Mouse (Mus musculus) hindbrain, embryonic 13.5 days (tissue): ENCODE measurements around the gene Rcor2. TPM values are rescaled to one million over a fixed set of nuclear protein-coding genes. Genes with fewer than 3 reads are reported as not detected.

ENCODE experiments used
- ATAC-seq: fragments of 200-750 bp; cut with Nextera tagmentation; 2 replicates; pipeline ENCODE4 v1.8.0; 2017; ENCODE audit warnings: moderate TSS enrichment; ENCODE audit not compliant: low FRiP score
- H3K27ac ChIP-seq: fragments of 300-500 bp; sonication (generic); 2 replicates; pipeline ENCODE4 v1.5.1; 2015; ENCODE audit warnings: inconsistent platforms, mild to moderate bottlenecking, moderate library complexity
- H3K27me3 ChIP-seq: fragments of 300-500 bp; sonication (generic); 2 replicates; pipeline ENCODE4 v1.6.1; 2015; ENCODE audit warnings: mild to moderate bottlenecking, inconsistent platforms
- H3K36me3 ChIP-seq: fragments of 300-500 bp; sonication (generic); 2 replicates; pipeline ENCODE4 v1.6.1; 2015; ENCODE audit warnings: mild to moderate bottlenecking, inconsistent platforms
- H3K4me1 ChIP-seq: fragments of 300-500 bp; sonication (generic); replicated peaks from 2 replicates; pipeline ENCODE4 v1.6.1; 2015; ENCODE audit warnings: inconsistent platforms
- H3K4me2 ChIP-seq: fragments of 300-500 bp; sonication (generic); 2 replicates; pipeline ENCODE4 v1.6.1; 2015; ENCODE audit warnings: inconsistent platforms, mild to moderate bottlenecking, moderate library complexity
- H3K4me3 ChIP-seq: fragments of 300-500 bp; sonication (generic); 2 replicates; pipeline ENCODE4 v1.5.1; 2015; ENCODE audit warnings: mild to moderate bottlenecking, inconsistent platforms
- H3K9ac ChIP-seq: fragments of 300-500 bp; sonication (generic); 2 replicates; pipeline ENCODE4 v1.6.1; 2015; ENCODE audit warnings: mild to moderate bottlenecking, inconsistent platforms
- H3K9me3 ChIP-seq: fragments of 300-500 bp; sonication (generic); 2 replicates; pipeline ENCODE4 v1.6.1; 2016; ENCODE audit warnings: inconsistent platforms
- WGBS: fragments of 180-500 bp; shearing (Covaris S2); methylation state at CpG from one replicate; pipeline ENCODE4 v1.1.7; 2015; 5-methylcytosine and 5-hydroxymethylcytosine counted together
- polyA plus RNA-seq: library from polyadenylated mRNA; unstranded; fragments of >200 nt; fragmentation: Nextera tagmentation; extraction: Ambion mirVana; gene quantifications from 2 replicates; pipeline ENCODE4 v1.2.1, GENCODE M21; 2015

Gene Rcor2
- polyA plus RNA-seq, 1 experiment from 2014 or later: 30.2 TPM

DNA sequence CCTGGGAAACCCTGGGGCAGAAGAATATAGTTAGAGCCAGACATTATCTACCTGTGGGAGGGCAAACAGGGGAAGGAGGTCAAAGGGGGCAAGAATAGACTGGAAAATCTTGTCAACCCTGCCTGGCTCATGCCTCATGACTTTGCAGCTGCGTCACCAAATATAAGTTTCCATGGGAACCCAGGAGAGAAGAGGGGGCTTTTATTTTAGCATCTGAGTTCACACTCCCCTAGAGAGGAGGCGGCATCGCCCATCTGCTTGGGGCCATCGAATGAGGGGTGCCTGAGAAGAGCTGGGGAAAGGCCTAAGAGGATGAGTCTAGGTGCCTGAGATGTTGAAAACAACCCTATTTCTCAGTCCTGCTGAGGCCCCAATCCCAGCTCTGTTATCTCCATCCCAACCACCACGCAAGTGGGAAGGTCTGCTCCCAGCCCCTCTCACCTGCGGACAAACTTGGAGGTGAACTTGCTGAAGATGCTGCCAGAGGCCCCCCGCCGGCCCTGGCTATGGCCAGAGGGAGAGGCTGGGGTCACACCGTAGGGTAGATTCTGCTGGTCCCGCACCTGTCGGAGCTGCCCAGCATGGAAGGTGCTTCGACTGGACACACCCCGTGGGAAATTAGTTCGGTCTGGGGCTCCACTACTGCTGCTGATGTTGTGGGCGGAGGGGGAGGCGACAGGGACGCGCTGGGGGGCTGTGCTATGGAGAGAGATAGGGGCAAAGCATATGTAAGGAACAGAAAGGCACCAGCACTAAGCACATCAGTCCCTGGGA, 13.6 kb downstream of the Rcor2 start:
- Histone ChIP-seq H3K27me3 (no peaks in the 10 kb centered on the region), H3K9ac (0 out of 2 replicates have a peak overlapping the region, but pooled peaks have one; percentile 13), H3K4me3 (no peak overlapping the region), H3K36me3 (peaks cover 98% of the 10 kb centered on the region), H3K27ac (no peak overlapping the region), H3K4me2 (no peak overlapping the region), H3K9me3 (no peaks in the 10 kb centered on the region), H3K4me1 (peaks cover 48% of the 10 kb centered on the region)
- 89% methylated on average over 18 of the region's 18 CpGs for WGBS
- ATAC-seq: no peak

DNA sequence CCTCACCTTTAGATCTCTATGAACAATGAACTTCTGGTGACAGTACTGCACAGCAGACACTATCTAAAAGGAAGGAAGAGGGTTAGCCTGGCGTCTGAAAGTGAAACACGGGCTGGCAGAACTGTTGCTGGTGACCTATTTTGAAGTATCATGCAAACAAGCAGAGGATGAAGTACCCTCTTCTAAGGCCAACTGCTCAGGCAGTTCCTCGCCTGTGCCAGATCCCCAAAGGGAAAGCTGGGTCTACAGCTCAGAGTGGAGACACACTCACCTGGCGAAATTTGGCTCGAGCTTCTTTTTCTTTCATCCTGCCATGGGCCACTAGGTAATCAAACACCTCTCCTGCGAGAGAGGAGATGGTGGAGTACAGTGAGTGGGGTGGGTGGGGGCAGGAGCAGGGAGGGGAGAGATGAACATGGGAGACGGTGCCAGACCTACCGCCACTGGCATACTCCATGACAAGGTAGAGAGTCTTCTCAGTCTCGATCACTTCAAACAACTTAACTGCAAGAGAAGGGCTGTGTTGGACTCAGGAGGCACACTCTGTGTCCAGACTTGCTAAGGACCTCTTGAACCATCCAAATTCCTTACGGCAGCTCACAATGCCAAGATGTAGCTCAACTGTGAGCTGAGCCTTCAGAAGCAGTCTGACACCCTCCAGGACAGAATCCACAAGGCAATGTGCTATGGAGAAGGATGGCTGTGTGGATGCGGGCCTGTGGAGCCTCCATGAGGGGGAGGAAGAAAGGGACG, 19.6 kb downstream of the Rcor2 start:
- Histone ChIP-seq H3K4me3 (no peak overlapping the region), H3K4me1 (peaks cover 5% of the 10 kb centered on the region; the same call in 1 of the 2 replicates), H3K27me3 (no peaks in the 10 kb centered on the region), H3K36me3 (peaks cover 71% of the 10 kb centered on the region), H3K9me3 (no peaks in the 10 kb centered on the region), H3K27ac (no peak overlapping the region), H3K4me2 (no peak overlapping the region), H3K9ac (no peak overlapping the region)
- 94% methylated on average over 12 of the region's 12 CpGs for WGBS
- no peak for ATAC-seq

DNA sequence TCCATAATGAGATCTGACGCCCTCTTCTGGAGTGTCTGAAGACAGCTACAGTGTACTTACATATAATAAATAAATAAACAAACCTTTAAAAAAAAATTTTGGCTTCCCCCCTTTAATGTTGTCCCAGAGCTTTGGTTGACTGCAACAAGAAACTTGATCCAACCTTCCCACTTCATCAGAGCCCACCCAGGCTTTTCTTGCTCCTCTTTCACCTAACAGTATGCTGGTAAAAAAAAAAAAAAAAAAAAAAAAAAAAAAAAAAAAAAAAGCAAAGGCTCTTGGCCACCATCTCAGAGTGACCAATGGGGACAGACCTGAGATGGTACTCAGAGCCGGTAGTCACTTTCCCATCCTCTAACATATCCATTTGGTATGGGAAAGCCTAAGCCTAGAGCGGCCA, 21.2 kb downstream of the Rcor2 start:
- Histone ChIP-seq H3K9ac (no peak overlapping the region), H3K4me3 (no peak overlapping the region), H3K27ac (no peak overlapping the region), H3K36me3 (peaks cover 55% of the 10 kb centered on the region), H3K4me2 (no peak overlapping the region), H3K27me3 (no peaks in the 10 kb centered on the region), H3K4me1 (peaks cover 10% of the 10 kb centered on the region), H3K9me3 (no peaks in the 10 kb centered on the region)
- WGBS: 90% methylated on average over 3 of the region's 3 CpGs
- ATAC-seq: no peak

DNA sequence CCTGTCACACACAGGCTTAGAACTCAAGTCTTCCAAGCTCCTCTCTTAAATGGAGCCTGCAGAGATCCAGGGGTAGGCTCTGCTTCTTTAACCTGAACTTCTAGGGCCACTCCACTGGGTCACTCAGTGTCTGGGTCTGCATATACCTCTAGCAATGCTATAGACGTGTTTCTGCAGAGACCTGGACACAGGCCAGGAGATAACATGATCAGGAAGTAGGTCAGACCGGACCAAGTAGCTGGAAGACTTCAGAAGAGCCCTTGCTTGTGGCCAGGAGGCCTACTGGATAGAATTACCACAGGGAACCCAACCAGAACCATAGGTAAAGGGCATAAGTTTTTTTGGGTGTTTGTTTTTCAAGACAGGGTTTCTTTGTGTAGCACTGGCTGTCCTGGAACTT, 22.6 kb downstream of the Rcor2 start:
- H3K9me3 ChIP-seq: no peaks in the 10 kb centered on the region
- no peaks in the 10 kb centered on the region for H3K27me3 ChIP-seq
- H3K36me3 ChIP-seq: peaks cover 44% of the 10 kb centered on the region
- 75% methylated on average over 2 of the region's 2 CpGs for WGBS
- no peak overlapping the region for H3K4me3 ChIP-seq
- ATAC-seq: no peak
- H3K27ac ChIP-seq: no peak overlapping the region
- peaks cover 23% of the 10 kb centered on the region for H3K4me1 ChIP-seq
- no peak overlapping the region for H3K9ac ChIP-seq
- H3K4me2 ChIP-seq: no peak overlapping the region

DNA sequence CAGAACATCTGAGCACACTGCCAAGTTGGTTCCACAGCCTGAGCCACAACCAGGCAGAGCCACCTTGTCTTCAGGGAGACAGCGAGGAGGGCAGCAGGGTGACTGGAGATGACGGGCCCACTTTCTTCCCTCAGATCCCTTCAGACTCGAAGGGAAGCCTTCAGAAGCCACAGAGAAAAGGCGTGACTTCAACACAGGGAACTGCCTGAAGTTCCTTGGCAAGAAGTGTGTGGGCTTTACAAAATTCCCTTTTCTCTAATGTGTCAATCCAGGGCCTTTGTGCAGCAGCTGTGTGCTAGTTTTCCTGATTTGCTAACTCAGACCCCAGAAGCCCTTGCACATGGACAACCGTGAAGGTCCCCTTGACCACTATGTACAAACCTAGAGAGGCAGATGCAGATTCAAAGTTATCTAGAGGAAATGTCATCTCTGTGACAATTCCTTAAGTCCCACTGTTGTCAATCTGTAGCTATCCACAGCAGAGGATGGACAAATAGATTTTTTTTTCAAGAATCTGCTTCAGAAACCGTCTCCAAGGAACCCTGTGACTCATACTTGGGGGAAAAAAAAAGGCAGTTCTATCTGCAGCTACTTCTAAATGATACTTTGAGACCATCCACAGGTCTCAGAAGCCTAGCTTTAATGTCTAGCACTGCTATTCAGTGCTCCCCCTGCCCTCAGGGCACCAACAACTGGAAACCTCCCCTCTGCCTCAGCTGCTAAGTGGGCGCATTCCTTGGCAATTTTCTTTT, 25.0 kb downstream of the Rcor2 start:
- 0 out of 2 replicates have a peak overlapping the region, but pooled peaks have one; percentile 1 for H3K27ac ChIP-seq
- no peak for ATAC-seq

DNA sequence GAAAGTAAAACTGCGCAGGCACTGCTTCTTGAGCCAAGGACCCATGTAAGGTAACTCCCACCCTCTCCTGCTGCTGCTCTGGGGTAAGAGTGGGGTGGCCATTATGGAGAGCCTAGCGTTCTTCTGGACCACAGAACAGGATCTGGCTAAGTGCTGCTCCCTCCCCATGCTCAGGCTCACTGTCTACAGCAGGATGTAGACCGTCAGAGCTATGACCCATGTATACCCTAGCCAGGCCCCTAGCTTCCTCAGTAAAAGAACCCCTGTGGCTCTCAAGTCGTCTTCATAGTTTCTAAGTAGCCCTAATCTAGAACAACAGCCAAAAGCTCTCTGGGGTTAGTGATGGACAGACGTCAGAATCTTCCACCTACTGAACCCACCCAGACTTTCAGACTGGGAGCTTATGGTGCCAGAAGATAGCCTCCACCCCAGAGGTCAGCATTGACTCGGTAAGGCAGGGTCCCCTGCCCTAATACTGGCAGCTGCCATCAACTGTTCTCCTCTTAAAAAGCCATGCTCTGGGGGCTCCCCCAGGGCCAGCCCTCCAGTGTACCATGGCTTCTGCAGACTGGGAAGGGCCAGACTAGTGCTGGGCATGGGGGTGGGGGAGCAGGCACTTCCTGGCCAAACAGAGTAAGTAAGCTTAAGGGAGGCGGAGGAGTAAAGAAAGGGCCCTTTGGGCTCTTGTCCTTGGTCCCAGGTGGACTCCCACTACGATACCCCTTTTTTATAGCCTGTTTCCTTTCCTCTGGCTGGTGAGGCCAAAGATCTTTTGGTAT, 27.2 kb downstream of the Rcor2 start:
- H3K36me3 ChIP-seq: peaks cover 27% of the 10 kb centered on the region
- H3K9ac ChIP-seq: no peak overlapping the region
- H3K4me1 ChIP-seq: peaks cover 36% of the 10 kb centered on the region
- H3K4me3 ChIP-seq: no peak overlapping the region
- H3K27me3 ChIP-seq: no peaks in the 10 kb centered on the region
- 80% methylated on average over 8 of the region's 8 CpGs for WGBS
- no peak overlapping the region for H3K27ac ChIP-seq
- H3K4me2 ChIP-seq: no peak overlapping the region
- no peaks in the 10 kb centered on the region for H3K9me3 ChIP-seq
- ATAC-seq: no peak

More for the DNA sequence above, 25.0 kb downstream of the Rcor2 start:
- Histone ChIP-seq H3K36me3 (peaks cover 32% of the 10 kb centered on the region), H3K4me1 (peaks cover 27% of the 10 kb centered on the region), H3K9me3 (no peaks in the 10 kb centered on the region), H3K4me3 (no peak overlapping the region), H3K4me2 (no peak overlapping the region), H3K27me3 (no peaks in the 10 kb centered on the region), H3K9ac (no peak overlapping the region)
- 81% methylated on average over 7 of the region's 7 CpGs for WGBS

DNA sequence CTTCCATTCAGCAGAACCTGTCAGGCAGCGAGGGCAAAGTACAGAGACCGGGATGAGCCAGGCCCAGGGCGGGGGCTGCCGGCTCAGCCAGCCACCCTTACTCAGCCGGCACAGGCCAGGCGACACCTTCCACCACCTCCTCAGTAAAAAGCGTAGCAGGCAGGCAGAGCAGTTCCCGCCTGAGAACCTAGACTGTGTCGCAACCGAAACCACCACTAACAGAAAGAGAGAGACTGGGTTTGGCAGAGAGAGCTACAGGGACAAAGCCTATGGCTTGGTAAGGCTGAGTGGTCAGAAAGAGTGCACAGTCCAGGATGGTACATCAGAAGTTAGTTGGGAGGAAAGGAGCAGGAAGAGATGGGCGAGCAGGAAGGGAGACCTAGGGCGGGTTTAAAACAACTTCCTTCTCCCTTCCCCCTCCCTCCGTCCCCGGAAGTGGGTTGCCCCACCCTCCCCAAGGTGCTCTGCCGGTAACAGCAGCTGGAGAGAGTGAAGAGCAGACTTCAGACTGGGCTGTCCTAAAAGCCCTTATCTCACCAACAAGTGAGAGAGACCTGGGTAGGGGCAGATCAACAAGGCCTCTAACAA, 28.0 kb downstream of the Rcor2 start:
- Histone ChIP-seq H3K4me3 (no peak overlapping the region), H3K9me3 (no peaks in the 10 kb centered on the region), H3K27me3 (no peaks in the 10 kb centered on the region), H3K36me3 (peaks cover 22% of the 10 kb centered on the region), H3K9ac (no peak overlapping the region), H3K4me1 (peaks cover 40% of the 10 kb centered on the region), H3K27ac (no peak overlapping the region), H3K4me2 (no peak overlapping the region)
- 79% methylated on average over 15 of the region's 15 CpGs for WGBS
- ATAC-seq: no peak

DNA sequence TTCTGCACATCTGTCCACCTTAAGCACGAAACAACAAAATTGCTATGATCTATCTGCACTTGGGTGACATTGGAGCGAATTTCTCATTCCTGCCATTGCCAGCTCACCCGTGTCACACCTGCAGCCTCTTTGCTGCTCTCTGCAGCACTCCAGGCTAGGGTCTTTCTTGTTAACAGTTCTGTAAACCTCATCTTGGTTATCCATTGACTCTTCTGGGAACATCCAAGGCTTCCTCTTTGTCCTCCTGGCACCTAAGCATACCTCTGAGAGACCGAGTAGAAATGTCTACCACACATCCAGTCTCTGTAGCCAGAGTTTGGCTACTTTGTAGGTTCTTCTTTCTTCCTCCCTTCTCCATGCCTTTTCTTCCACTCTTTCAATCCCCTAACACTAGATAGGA, 28.8 kb downstream of the Rcor2 start:
- Histone ChIP-seq H3K9me3 (no peaks in the 10 kb centered on the region), H3K4me3 (no peak overlapping the region), H3K36me3 (peaks cover 19% of the 10 kb centered on the region), H3K4me1 (peaks cover 40% of the 10 kb centered on the region), H3K27me3 (no peaks in the 10 kb centered on the region), H3K4me2 (no peak overlapping the region), H3K27ac (no peak overlapping the region), H3K9ac (no peak overlapping the region)
- 87% methylated on average over 4 of the region's 4 CpGs for WGBS
- ATAC-seq: no peak

DNA sequence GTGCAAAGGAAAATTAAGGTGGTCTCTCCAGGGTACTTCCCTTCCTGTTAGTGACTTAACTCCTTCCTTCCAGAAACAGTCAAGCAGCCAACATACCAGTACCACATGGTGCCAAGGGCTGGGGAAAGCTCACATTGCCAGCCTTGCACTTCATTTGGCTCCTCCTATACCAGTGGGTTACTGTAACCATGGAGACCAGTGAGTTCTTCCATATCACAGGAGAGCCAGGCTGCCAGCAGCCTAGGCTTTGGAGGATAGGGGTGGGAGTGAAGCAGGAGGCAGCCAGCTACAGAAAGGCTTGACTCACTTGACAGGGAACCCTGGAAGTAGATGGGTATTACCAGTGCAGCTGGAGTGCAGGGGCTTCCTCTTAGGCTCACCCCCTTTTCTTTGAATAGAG, 31.9 kb downstream of the Rcor2 start:
- Histone ChIP-seq H3K36me3 (peaks cover 19% of the 10 kb centered on the region), H3K27ac (peak overlapping the region; percentile 44; the same call in 1 of the 2 replicates), H3K9ac (no peak overlapping the region), H3K4me1 (peaks cover 29% of the 10 kb centered on the region), H3K27me3 (no peaks in the 10 kb centered on the region), H3K4me2 (no peak overlapping the region), H3K4me3 (no peak overlapping the region), H3K9me3 (no peaks in the 10 kb centered on the region)
- ATAC-seq: peak; percentile 86

DNA sequence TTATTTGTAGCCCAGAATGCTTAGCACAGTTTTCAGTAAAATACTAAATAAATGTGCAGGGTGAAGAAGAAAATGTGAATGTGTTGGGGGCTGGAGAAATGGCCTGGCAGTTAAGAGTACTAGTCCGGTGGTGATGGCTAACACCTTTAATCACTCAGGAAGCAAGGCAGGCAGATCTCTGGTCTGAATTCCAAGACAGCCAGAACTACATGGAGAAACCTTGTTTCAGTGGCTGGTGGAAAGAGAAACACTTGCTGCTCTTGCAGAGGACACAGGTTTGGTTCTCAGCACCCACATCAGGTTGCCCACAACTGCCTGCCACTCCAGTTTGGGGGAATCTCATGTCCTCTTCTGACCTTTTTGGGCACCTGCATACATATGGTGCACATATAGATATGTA, 33.0 kb downstream of the Rcor2 start:
- ATAC-seq: no peak
- Histone ChIP-seq H3K4me3 (no peak overlapping the region), H3K27ac (no peak overlapping the region), H3K4me1 (peaks cover 19% of the 10 kb centered on the region), H3K27me3 (no peaks in the 10 kb centered on the region), H3K4me2 (no peak overlapping the region), H3K36me3 (peaks cover 13% of the 10 kb centered on the region), H3K9me3 (no peaks in the 10 kb centered on the region), H3K9ac (no peak overlapping the region)
- 100% methylated on average over 1 of the region's 1 CpGs for WGBS

DNA sequence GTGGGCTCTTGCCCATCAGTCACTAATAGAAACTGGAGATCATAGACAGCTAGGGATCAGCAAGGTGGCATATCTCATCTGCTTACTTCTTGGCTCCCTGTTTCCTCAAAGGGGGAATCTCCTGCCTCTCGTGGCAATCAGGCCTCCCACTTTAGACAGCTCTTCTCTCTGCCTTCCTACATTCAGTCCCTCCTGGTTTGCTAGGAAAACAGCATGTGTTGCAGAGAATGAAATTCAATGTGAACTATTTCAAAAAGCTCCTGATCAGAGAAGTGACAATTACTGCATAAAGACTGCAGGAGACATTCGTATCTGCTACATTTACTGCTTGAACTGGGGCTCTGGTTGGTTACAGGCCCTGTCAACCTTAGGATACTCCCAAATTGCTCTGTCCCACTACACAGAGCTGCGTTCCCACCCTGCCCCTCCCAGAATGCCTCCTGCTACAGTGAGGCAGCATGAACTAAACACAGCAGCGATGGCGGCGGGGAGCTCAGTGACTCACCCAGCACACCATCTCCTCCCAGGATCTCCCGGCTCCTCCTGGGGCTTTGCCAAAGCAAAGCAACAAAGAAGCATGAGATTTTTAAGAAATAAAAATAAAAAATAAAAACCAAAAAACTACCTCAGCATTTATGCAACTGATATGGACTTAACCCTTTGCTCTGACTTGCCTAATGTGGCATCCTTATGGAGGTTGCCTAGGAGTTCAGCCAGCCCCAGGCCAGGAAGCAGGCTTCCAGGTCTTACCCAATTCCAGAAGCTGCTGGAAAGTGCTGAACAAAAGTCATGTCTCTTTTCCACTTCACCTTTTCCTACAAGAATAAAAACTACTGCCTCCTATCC, 34.7 kb downstream of the Rcor2 start:
- peaks cover 23% of the 10 kb centered on the region for H3K4me1 ChIP-seq
- no peak for ATAC-seq
- H3K27me3 ChIP-seq: no peaks in the 10 kb centered on the region
- H3K9me3 ChIP-seq: no peaks in the 10 kb centered on the region
- H3K27ac ChIP-seq: no peak overlapping the region
- no peak overlapping the region for H3K4me2 ChIP-seq
- H3K4me3 ChIP-seq: no peak overlapping the region
- H3K9ac ChIP-seq: no peak overlapping the region
- 0 out of 2 replicates have a peak, but pooled peaks cover 4% of the 10 kb centered on the region for H3K36me3 ChIP-seq
- WGBS: 91% methylated on average over 7 of the region's 7 CpGs
